Mouse (Mus musculus): ENCODE data around the gene Chd1l. TPM values are rescaled to one million over a fixed set of nuclear protein-coding genes. Genes with fewer than 3 reads are reported as not detected.
A peak's percentile ranks its signal among the peaks of the same experiment; 100 is the strongest.

Chd1l gene
- 3.1 and 6.4 TPM in 2 replicates for polyA plus RNA-seq (2014; fragmentation: Nextera tagmentation; extraction: Ambion mirVana)

GRCm38 (mm10) chr3:97609845-97610410 lies at the start of gene Chd1l:
TSS of gene Chd1l (minus strand) at chr3:97610203.
- WGBS = under 1% methylated on average over 54 of the region's 56 CpGs
- H3K4me2 ChIP-seq (ENCODE audit: low read length) = peak within 1 kb of the TSS; percentile 55
- no peaks in the 10 kb centered on the region for H3K4me1 ChIP-seq (ENCODE audit: control insufficient read depth, insufficient read depth, low read length)
- ATAC-seq (ENCODE audit: low FRiP score, low TSS enrichment) (peak; percentile 92), DNase-seq (peak; percentile 96)
- peak within 1 kb of the TSS; percentile 79 for H3K4me3 ChIP-seq (replicated peaks; ENCODE audit: low read depth, low read length)
- H3K36me3 ChIP-seq (ENCODE audit: control insufficient read depth, insufficient read depth, low read length) = no peaks in the 10 kb centered on the region
- peak within 1 kb of the TSS; percentile 86 for H3K27ac ChIP-seq (replicated peaks; ENCODE audit: low read depth, low read length)
- H3K9me3 ChIP-seq (ENCODE audit: control insufficient read depth, low read length) = no peaks in the 10 kb centered on the region
- no peaks in the 10 kb centered on the region for H3K27me3 ChIP-seq (ENCODE audit: control insufficient read depth, insufficient read depth, low read length)
- peak within 1 kb of the TSS; percentile 80 for H3K9ac ChIP-seq (replicated peaks; ENCODE audit: low read length)

GRCm38 (mm10) chr3:97659746-97660145 lies 49.7 kb upstream of the Chd1l start:
- ATAC-seq (ENCODE audit: low FRiP score, low TSS enrichment) = no peak
- H3K27me3 ChIP-seq (ENCODE audit: control insufficient read depth, insufficient read depth, low read length) = no peaks in the 10 kb centered on the region
- H3K9ac ChIP-seq (replicated peaks; ENCODE audit: low read length) = 0 out of 2 replicates have a peak overlapping the region, but pooled peaks have one; percentile 76
- H3K9me3 ChIP-seq (ENCODE audit: control insufficient read depth, low read length) = no peaks in the 10 kb centered on the region
- H3K36me3 ChIP-seq (ENCODE audit: control insufficient read depth, insufficient read depth, low read length) = peaks cover 20% of the 10 kb centered on the region
- WGBS = 93% methylated on average over 7 of the region's 7 CpGs
- H3K4me1 ChIP-seq (ENCODE audit: control insufficient read depth, insufficient read depth, low read length) = peaks cover 10% of the 10 kb centered on the region
- no peak overlapping the region for H3K4me3 ChIP-seq (replicated peaks; ENCODE audit: low read depth, low read length)
- H3K4me2 ChIP-seq (ENCODE audit: low read length) = peak overlapping the region; percentile 75; the same call in 1 of the 2 replicates
- H3K27ac ChIP-seq (replicated peaks; ENCODE audit: low read depth, low read length) = no peak overlapping the region
- DNase-seq = no peak

GRCm38 (mm10) chr3:97658426-97659193 lies 48.6 kb upstream of the Chd1l start:
- Histone ChIP-seq H3K4me2 (ENCODE audit: low read length) (peak overlapping the region; percentile 75), H3K9ac (replicated peaks; ENCODE audit: low read length) (peak overlapping the region; percentile 76)
- WGBS = under 1% methylated on average over 50 of the region's 50 CpGs

GRCm38 (mm10) chr3:97657655-97658411 lies 47.8 kb upstream of the Chd1l start, which contains the start of gene Prkab2:
TSS of gene Prkab2 (plus strand) at chr3:97658193.
- peaks cover 10% of the 10 kb centered on the region for H3K4me1 ChIP-seq (ENCODE audit: control insufficient read depth, insufficient read depth, low read length)
- DNase-seq (peak; percentile 98), ATAC-seq (ENCODE audit: low FRiP score, low TSS enrichment) (peak; percentile 95)
- H3K9me3 ChIP-seq (ENCODE audit: control insufficient read depth, low read length) = no peaks in the 10 kb centered on the region
- H3K4me2 ChIP-seq (ENCODE audit: low read length) = peak within 1 kb of the TSS; percentile 75
- no peaks in the 10 kb centered on the region for H3K27me3 ChIP-seq (ENCODE audit: control insufficient read depth, insufficient read depth, low read length)
- peak within 1 kb of the TSS; percentile 76 for H3K9ac ChIP-seq (replicated peaks; ENCODE audit: low read length)
- WGBS = 2% methylated on average over 50 of the region's 51 CpGs
- H3K27ac ChIP-seq (replicated peaks; ENCODE audit: low read depth, low read length) = peak within 1 kb of the TSS; percentile 67
- peak within 1 kb of the TSS; percentile 85 for H3K4me3 ChIP-seq (replicated peaks; ENCODE audit: low read depth, low read length)
- peaks cover 4% of the 10 kb centered on the region for H3K36me3 ChIP-seq (ENCODE audit: control insufficient read depth, insufficient read depth, low read length)

More at GRCm38 (mm10) chr3:97658426-97659193, 48.6 kb upstream of the Chd1l start:
- Histone ChIP-seq H3K4me3 (replicated peaks; ENCODE audit: low read depth, low read length) (peak overlapping the region; percentile 85), H3K9me3 (ENCODE audit: control insufficient read depth, low read length) (no peaks in the 10 kb centered on the region), H3K27me3 (ENCODE audit: control insufficient read depth, insufficient read depth, low read length) (no peaks in the 10 kb centered on the region), H3K36me3 (ENCODE audit: control insufficient read depth, insufficient read depth, low read length) (peaks cover 9% of the 10 kb centered on the region), H3K4me1 (ENCODE audit: control insufficient read depth, insufficient read depth, low read length) (peaks cover 10% of the 10 kb centered on the region), H3K27ac (replicated peaks; ENCODE audit: low read depth, low read length) (peak overlapping the region; percentile 67)
- no peak; the same call in 1 of the 2 replicates for ATAC-seq (ENCODE audit: low FRiP score, low TSS enrichment)
- DNase-seq = no peak

GRCm38 (mm10) chr3:97654901-97655300 lies 44.9 kb upstream of the Chd1l start:
- no peak overlapping the region for H3K9ac ChIP-seq (replicated peaks; ENCODE audit: low read length)
- H3K4me3 ChIP-seq (replicated peaks; ENCODE audit: low read depth, low read length) = no peak overlapping the region
- no peak overlapping the region for H3K27ac ChIP-seq (replicated peaks; ENCODE audit: low read depth, low read length)
- ATAC-seq (ENCODE audit: low FRiP score, low TSS enrichment) = no peak
- H3K36me3 ChIP-seq (ENCODE audit: control insufficient read depth, insufficient read depth, low read length) = no peaks in the 10 kb centered on the region
- H3K4me1 ChIP-seq (ENCODE audit: control insufficient read depth, insufficient read depth, low read length) = peaks cover 10% of the 10 kb centered on the region
- WGBS = 85% methylated on average over 8 of the region's 8 CpGs
- no peaks in the 10 kb centered on the region for H3K27me3 ChIP-seq (ENCODE audit: control insufficient read depth, insufficient read depth, low read length)
- H3K9me3 ChIP-seq (ENCODE audit: control insufficient read depth, low read length) = no peaks in the 10 kb centered on the region
- DNase-seq = no peak
- no peak overlapping the region for H3K4me2 ChIP-seq (ENCODE audit: low read length)

GRCm38 (mm10) chr3:97653781-97654180 lies 43.8 kb upstream of the Chd1l start:
- no peak overlapping the region for H3K27ac ChIP-seq (replicated peaks; ENCODE audit: low read depth, low read length)
- no peaks in the 10 kb centered on the region for H3K36me3 ChIP-seq (ENCODE audit: control insufficient read depth, insufficient read depth, low read length)
- DNase-seq (no peak), ATAC-seq (ENCODE audit: low FRiP score, low TSS enrichment) (no peak)
- no peak overlapping the region for H3K9ac ChIP-seq (replicated peaks; ENCODE audit: low read length)
- 0 out of 2 replicates have a peak, but pooled peaks cover 4% of the 10 kb centered on the region for H3K4me1 ChIP-seq (ENCODE audit: control insufficient read depth, insufficient read depth, low read length)
- no peaks in the 10 kb centered on the region for H3K9me3 ChIP-seq (ENCODE audit: control insufficient read depth, low read length)
- no peak overlapping the region for H3K4me3 ChIP-seq (replicated peaks; ENCODE audit: low read depth, low read length)
- H3K4me2 ChIP-seq (ENCODE audit: low read length) = no peak overlapping the region
- H3K27me3 ChIP-seq (ENCODE audit: control insufficient read depth, insufficient read depth, low read length) = no peaks in the 10 kb centered on the region
- WGBS = 96% methylated on average over 5 of the region's 5 CpGs

GRCm38 (mm10) chr3:97651604-97652003 lies 41.6 kb upstream of the Chd1l start:
- Histone ChIP-seq H3K9ac (replicated peaks; ENCODE audit: low read length) (no peak overlapping the region), H3K4me2 (ENCODE audit: low read length) (no peak overlapping the region), H3K27ac (replicated peaks; ENCODE audit: low read depth, low read length) (no peak overlapping the region), H3K27me3 (ENCODE audit: control insufficient read depth, insufficient read depth, low read length) (no peaks in the 10 kb centered on the region), H3K4me1 (ENCODE audit: control insufficient read depth, insufficient read depth, low read length) (no peaks in the 10 kb centered on the region), H3K9me3 (ENCODE audit: control insufficient read depth, low read length) (no peaks in the 10 kb centered on the region), H3K36me3 (ENCODE audit: control insufficient read depth, insufficient read depth, low read length) (no peaks in the 10 kb centered on the region), H3K4me3 (replicated peaks; ENCODE audit: low read depth, low read length) (no peak overlapping the region)
- 89% methylated on average over 10 of the region's 10 CpGs for WGBS
- DNase-seq = no peak
- no peak for ATAC-seq (ENCODE audit: low FRiP score, low TSS enrichment)

GRCm38 (mm10) chr3:97649469-97649868 lies 39.5 kb upstream of the Chd1l start:
- 81% methylated on average over 6 of the region's 6 CpGs for WGBS
- Histone ChIP-seq H3K4me1 (ENCODE audit: control insufficient read depth, insufficient read depth, low read length) (no peaks in the 10 kb centered on the region), H3K36me3 (ENCODE audit: control insufficient read depth, insufficient read depth, low read length) (no peaks in the 10 kb centered on the region), H3K27me3 (ENCODE audit: control insufficient read depth, insufficient read depth, low read length) (no peaks in the 10 kb centered on the region), H3K4me3 (replicated peaks; ENCODE audit: low read depth, low read length) (no peak overlapping the region), H3K27ac (replicated peaks; ENCODE audit: low read depth, low read length) (no peak overlapping the region), H3K9ac (replicated peaks; ENCODE audit: low read length) (no peak overlapping the region), H3K4me2 (ENCODE audit: low read length) (no peak overlapping the region), H3K9me3 (ENCODE audit: control insufficient read depth, low read length) (no peaks in the 10 kb centered on the region)
- ATAC-seq (ENCODE audit: low FRiP score, low TSS enrichment) (no peak), DNase-seq (no peak)

All from midbrain, embryonic 14.5 days (tissue).